Mouse (Mus musculus): ENCODE results near the gene Ahnak2.
A peak's percentile ranks its signal among the peaks of the same experiment; 100 is the strongest.

Gene Ahnak2

DNA sequence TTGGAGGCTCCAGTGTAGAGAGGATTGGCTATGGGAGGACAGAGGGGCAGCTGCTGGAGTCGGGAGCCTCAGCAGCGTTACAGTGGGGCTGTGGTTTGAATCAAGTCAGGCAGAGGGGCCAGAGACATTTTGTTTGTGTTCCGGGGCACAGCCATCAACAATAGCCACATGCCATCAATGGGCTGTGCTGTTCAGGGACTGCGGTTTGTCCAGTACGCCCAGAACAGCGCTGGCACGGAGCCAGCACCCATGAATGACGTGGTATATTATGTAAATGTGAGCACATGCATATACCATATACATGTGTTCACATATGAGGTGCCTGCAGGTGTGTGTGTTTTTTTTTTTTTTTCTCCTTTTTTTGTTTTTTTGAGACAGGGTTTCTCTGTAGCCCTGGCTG, 74.7 kb downstream of the Ahnak2 start:
- DNase-seq: no peak

DNA sequence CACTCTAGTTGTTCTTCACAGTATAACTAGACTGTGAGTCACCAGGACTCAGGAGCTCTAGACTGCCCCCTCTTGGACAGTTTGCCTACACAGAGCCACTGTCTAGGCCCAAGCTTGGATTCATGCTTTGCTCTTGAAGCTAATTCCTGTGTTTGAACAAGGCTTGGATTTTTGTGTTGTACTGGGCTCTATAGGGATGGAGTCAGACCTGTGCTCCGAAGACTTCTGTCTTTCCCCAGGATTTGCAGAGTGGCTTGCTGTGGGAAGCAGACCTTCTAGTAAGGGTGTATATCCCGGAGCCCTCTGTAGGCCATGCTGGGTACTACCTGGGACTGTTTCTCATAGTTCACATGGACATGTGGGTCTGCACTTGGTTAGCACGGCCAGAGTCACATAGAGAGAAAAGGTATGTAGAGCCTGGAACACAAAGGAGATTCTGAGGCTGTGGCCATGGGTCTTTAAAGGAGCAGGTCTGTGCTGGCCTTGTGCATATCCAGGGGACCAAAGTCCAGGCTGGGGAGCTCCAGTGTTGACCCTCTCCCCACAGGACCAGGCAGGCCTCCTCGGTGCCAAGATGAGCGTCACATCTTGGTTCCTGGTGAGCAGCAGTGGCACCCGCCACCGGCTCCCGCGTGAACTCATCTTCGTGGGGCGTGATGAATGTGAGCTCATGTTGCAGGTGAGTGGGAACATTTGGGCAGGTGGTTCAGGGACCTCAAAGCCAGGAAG, 78.2 kb downstream of the Ahnak2 start:
- DNase-seq: peak; percentile 88

DNA sequence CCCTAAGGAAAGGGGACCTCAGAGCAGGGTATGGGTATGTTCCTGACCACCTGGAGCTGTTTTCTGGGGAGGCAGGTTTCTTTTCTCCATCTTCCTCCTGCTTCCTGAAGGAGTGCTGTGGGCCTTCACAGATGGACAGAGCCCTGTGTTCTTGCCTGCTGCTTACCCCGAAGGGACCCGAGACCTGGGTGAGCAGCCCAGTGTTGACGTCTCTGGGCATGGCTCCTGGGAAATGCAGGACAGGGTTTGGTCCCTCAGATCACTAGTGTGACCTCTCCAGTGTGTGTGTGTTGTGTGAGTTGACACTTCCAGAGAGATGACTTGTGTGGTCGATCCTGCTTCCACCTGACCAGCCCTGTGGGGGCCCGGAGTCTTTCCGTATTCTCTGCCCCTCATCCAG, 79.0 kb downstream of the Ahnak2 start:
- DNase-seq: no peak

DNA sequence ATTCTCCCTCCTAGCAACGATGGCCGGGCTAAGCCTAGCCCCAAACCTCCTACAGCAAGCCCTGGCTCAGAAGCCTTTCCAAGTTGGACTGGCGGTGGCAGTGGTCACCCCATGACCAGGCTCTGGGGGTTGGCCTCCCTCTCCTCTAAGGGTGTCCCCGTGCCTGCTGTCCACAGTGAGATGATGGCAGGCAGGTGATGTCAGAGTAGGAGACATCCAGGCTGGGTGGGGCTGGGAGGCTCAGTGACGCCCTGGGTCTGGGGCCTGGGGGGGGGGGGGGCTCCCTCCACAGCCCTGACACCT, 79.5 kb downstream of the Ahnak2 start:
- DNase-seq: no peak

DNA sequence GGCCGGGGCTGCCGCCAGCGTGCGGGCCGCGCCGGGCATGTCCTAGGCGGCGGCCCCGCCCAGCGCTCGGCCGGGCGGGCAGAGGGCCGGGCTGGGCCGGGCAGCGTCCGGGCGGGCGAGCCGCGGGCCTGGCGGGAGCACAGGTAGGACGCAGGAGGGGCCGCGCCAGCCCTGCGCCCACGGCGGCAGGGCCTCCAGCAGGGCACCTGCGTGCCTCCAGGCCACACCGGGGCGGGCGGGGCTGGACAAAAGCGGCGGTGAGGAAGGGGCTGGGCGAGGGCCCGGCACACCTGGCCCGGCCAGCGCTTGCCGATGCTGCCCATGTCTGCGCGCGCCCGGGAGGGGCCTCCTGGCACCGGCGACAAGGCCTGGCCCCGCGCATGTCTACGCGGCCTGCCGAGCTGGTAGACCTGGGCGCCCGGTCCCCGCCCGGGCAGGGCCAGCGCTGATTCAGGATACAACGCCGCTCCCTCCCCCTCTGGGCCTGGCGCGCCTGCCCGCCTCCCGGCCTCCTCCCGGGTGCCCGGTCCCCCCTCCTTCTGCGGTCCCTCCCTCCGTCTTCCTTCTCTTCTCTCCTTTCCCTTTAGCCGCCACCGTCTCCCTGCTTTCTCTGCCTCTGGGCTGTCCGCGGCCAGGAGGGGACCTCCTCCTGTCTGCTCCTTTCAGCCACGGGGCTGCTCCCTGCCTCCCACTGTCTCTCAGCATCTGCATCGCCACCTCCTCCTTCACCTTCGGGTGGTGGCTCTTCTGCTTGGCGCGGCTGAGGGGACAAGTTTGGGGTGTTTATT, 80.0 kb downstream of the Ahnak2 start:
- peak; percentile 78 for DNase-seq
